In genomic region chr1:55236487-55236886, GRCm38 (mm10) we compare ENCODE assay signal across 8 mouse cellular contexts. TPM values are rescaled to one million over a fixed set of nuclear protein-coding genes. Genes with fewer than 3 reads are reported as not detected.
DNase-seq lines count a peak whose midpoint lies in the region; ATAC-seq and TF ChIP-seq lines count a peak whose summit lies in the region.

No protein-coding gene starts in this region.

- H3K9me3 ChIP-seq in heart, embryonic 12.5 days (replicated peaks) = no peaks in the 10 kb centered on the region
- no peaks in the 10 kb centered on the region for H3K9me3 ChIP-seq in ES-Bruce4 (replicated peaks; ENCODE audit: control insufficient read depth, insufficient read depth, low read length, poor library complexity, severe bottlenecking)
- no peaks in the 10 kb centered on the region for H3K9me3 ChIP-seq in hindbrain, embryonic 10.5 days
- H3K9me3 ChIP-seq in liver, postnatal 0 days (ENCODE audit: low read length) = no peaks in the 10 kb centered on the region

- TF ChIP-seq POLR2A in ES-Bruce4 (IDR thresholded peaks at IDR 0.05; ENCODE audit: insufficient read depth, low read length) = no peak

- H3K4me2 ChIP-seq in heart, embryonic 12.5 days = peak overlapping the region; percentile 92
- peak overlapping the region; percentile 100 for H3K4me2 ChIP-seq in liver, postnatal 0 days (ENCODE audit: low read depth, low read length)

- no peak for DNase-seq in heart, adult 8-10 months (ENCODE audit: low spot score)
- no peak for DNase-seq in hindbrain, embryonic 10.5 days (ENCODE audit: low spot score)
- no peak for DNase-seq in liver, postnatal 0 days
- DNase-seq in urinary bladder, postnatal 14 days (ENCODE audit: low spot score) = no peak
- DNase-seq in spleen, postnatal 10 days (ENCODE audit: low spot score in 2 of 2) = no peak
- DNase-seq in layer of hippocampus, postnatal 14 days (ENCODE audit: low spot score in 2 of 2) = no peak

- H3K4me1 ChIP-seq in heart, embryonic 12.5 days (replicated peaks) = peaks cover 16% of the 10 kb centered on the region
- H3K4me1 ChIP-seq in ES-Bruce4 (ENCODE audit: control insufficient read depth, insufficient read depth, low read length) = no peaks in the 10 kb centered on the region
- H3K4me1 ChIP-seq in hindbrain, embryonic 10.5 days (replicated peaks) = peaks cover 36% of the 10 kb centered on the region
- H3K4me1 ChIP-seq in liver, postnatal 0 days (ENCODE audit: insufficient read depth) = peaks cover 17% of the 10 kb centered on the region

- H3K4me3 ChIP-seq in heart, embryonic 12.5 days = peak overlapping the region; percentile 75
- 0 out of 2 replicates have a peak overlapping the region, but pooled peaks have one; percentile 26 for H3K4me3 ChIP-seq in ES-Bruce4 (ENCODE audit: low read depth, low read length)
- H3K4me3 ChIP-seq in hindbrain, embryonic 10.5 days = peak overlapping the region; percentile 73
- peak overlapping the region; percentile 85 for H3K4me3 ChIP-seq in liver, postnatal 0 days (ENCODE audit: low read depth, low read length)

- TF ChIP-seq CTCF in ES-Bruce4 (IDR thresholded peaks at IDR 0.05; ENCODE audit: low read depth, low read length) = no peak
- TF ChIP-seq CTCF in liver, postnatal 0 days (IDR thresholded peaks at IDR 0.05; ENCODE audit: low read depth) = no peak

- 40% methylated on average over 5 of the region's 5 CpGs for WGBS in heart, embryonic 12.5 days
- WGBS in hindbrain, embryonic 10.5 days = 42% methylated on average over 5 of the region's 5 CpGs
- 23% methylated on average over 5 of the region's 5 CpGs for WGBS in liver, postnatal 0 days (ENCODE audit: insufficient replicate concordance)

- H3K27me3 ChIP-seq in heart, embryonic 12.5 days (replicated peaks) = no peaks in the 10 kb centered on the region
- H3K27me3 ChIP-seq in ES-Bruce4 (ENCODE audit: control insufficient read depth, insufficient read depth, low read length, poor library complexity, severe bottlenecking) = no peaks in the 10 kb centered on the region
- no peaks in the 10 kb centered on the region for H3K27me3 ChIP-seq in hindbrain, embryonic 10.5 days (ENCODE audit: insufficient read depth, poor library complexity, severe bottlenecking)
- H3K27me3 ChIP-seq in liver, postnatal 0 days (ENCODE audit: insufficient read depth, low read length) = no peaks in the 10 kb centered on the region

- H3K27ac ChIP-seq in heart, embryonic 12.5 days (ENCODE audit: poor library complexity, severe bottlenecking) = no peak overlapping the region
- no peak overlapping the region for H3K27ac ChIP-seq in ES-Bruce4 (ENCODE audit: insufficient read depth, low read length)
- H3K27ac ChIP-seq in hindbrain, embryonic 10.5 days = peak overlapping the region; percentile 86
- H3K27ac ChIP-seq in liver, postnatal 0 days (ENCODE audit: low read depth) = no peak overlapping the region

- no peak for ATAC-seq in heart, embryonic 12.5 days (ENCODE audit: insufficient number of reproducible peaks, low FRiP score)
- no peak for ATAC-seq in liver, postnatal 0 days

- no peak overlapping the region for H3K9ac ChIP-seq in heart, embryonic 12.5 days
- H3K9ac ChIP-seq in ES-Bruce4 (ENCODE audit: low read depth, poor library complexity, severe bottlenecking) = peak overlapping the region; percentile 64; the same call in 1 of the 2 replicates
- H3K9ac ChIP-seq in liver, postnatal 0 days (replicated peaks) = peak overlapping the region; percentile 81

- no peaks in the 10 kb centered on the region for H3K36me3 ChIP-seq in heart, embryonic 12.5 days
- 0 out of 2 replicates have a peak, but pooled peaks cover 2% of the 10 kb centered on the region for H3K36me3 ChIP-seq in ES-Bruce4 (ENCODE audit: control insufficient read depth, insufficient read depth, low read length, poor library complexity, severe bottlenecking)
- no peaks in the 10 kb centered on the region; the same call in 1 of the 2 replicates for H3K36me3 ChIP-seq in hindbrain, embryonic 10.5 days
- H3K36me3 ChIP-seq in liver, postnatal 0 days (replicated peaks; ENCODE audit: insufficient read depth, low read length) = no peaks in the 10 kb centered on the region

- TF ChIP-seq EP300 in ES-Bruce4 (IDR thresholded peaks at IDR 0.05; ENCODE audit: insufficient read depth, low read depth, low read length) = no peak
- no peak for TF ChIP-seq EP300 in liver, postnatal 0 days (IDR thresholded peaks at IDR 0.05; ENCODE audit: low read depth)

RNA-seq across cellular contexts. Expression of gene Mars2, which starts 0.5 kb away (rescaled TPM):
- 4.0 and 4.1 TPM in 2 replicates for polyA plus RNA-seq in heart, embryonic 12.5 days (2016; fragmentation: Nextera tagmentation; extraction: Ambion mirVana)
- 1 to 10 TPM; 4.5 to 5.3 (median 4.7) TPM for total RNA-seq in heart, adult 8-10 months (2022)
- polyA plus RNA-seq in ES-Bruce4 (2011; ENCODE audit: insufficient read depth, insufficient read length, low read depth, missing spikeins) = 4.4 and 4.7 TPM in 2 replicates
- 2.7 and 3.2 TPM in 2 replicates for polyA plus RNA-seq in hindbrain, embryonic 10.5 days (2016; fragmentation: Nextera tagmentation; extraction: Ambion mirVana)
- 1.2 TPM in 2 replicates for polyA plus RNA-seq in liver, postnatal 0 days (2015; fragmentation: Nextera tagmentation; extraction: Ambion mirVana)
- 10 to 100 TPM; 10.6 TPM for total RNA-seq in layer of hippocampus, postnatal 14 days (2021)

RNA-seq across cellular contexts. Expression of gene Rftn2, which starts 9.9 kb away (rescaled TPM):
- polyA plus RNA-seq in heart, embryonic 12.5 days (2016; fragmentation: Nextera tagmentation; extraction: Ambion mirVana) = 6.5 and 6.8 TPM in 2 replicates
- 10 to 100 TPM in 3 of 4 experiments, 1 to 10 TPM in 1; 9.1 to 13.3 (median 11.2) TPM for total RNA-seq in heart, adult 8-10 months (2022)
- polyA plus RNA-seq in ES-Bruce4 (2011; ENCODE audit: insufficient read depth, insufficient read length, low read depth, missing spikeins) = 0.41 and 0.43 TPM in 2 replicates
- polyA plus RNA-seq in hindbrain, embryonic 10.5 days (2016; fragmentation: Nextera tagmentation; extraction: Ambion mirVana) = 7.3 and 8.5 TPM in 2 replicates
- polyA plus RNA-seq in liver, postnatal 0 days (2015; fragmentation: Nextera tagmentation; extraction: Ambion mirVana) = 0.41 and 0.52 TPM in 2 replicates
- 10 to 100 TPM; 29.6 to 31.8 TPM for total RNA-seq in layer of hippocampus, postnatal 14 days (2021)

Comparison
In these comparisons a context has a peak if more than half of its experiments do, and no peak if none do; other contexts are left out.
1. H3K4me3 ChIP-seq: peak in every context shown above with its lines; median percentile 85 in liver, postnatal 0 days; 75 in heart, embryonic 12.5 days; 73 in hindbrain, embryonic 10.5 days; 26 in ES-Bruce4.